Mouse (Mus musculus): ENCODE measurements around the gene Serinc5.

Serinc5 gene

DNA sequence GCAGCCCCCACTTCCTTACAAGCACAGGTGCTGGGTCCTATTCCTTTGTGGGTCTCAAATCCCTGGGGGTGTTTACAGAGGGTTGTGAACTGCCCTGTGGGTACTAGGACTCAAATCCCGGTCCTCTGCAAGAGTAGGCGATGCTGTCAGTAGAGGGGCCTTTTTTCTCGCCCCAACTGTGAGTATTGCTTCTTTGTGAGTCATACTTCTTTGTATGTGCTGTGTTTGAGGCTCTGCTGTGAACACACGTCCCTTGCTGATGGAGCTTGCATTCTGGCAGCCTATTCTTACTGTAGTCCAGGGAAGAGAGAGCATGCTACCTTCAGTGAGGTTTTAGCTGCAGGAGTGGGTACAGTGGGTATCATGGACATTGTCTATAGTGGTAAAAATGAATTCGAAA is 4.3 kb downstream of the Serinc5 start:
- no peak for DNase-seq

GRCm38 (mm10) chr13:92616459-92616858 is 5.6 kb downstream of the Serinc5 start:
- no peak for DNase-seq

GRCm38 (mm10) chr13:92626196-92626595 is 15.3 kb downstream of the Serinc5 start:
- no peak for DNase-seq

DNA sequence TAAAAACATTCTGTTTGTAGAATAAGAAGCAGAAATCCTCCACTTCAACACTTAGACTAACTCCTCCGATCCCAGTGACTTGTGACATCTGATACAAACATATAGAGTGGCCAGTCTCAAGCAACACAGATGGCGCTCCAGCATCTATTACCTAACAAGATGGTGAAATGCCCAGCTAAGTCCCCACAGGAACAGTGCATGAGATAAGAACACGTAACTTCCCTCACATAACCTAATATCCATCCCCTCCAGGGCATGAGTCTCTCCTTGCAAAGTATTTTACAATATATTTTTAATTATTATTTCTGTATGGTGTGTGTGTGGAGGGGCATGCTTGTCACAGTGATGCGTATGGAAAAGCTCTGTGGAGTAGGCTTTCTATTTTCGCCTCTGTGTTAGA is 15.8 kb downstream of the Serinc5 start:
- DNase-seq: no peak

GRCm38 (mm10) chr13:92629509-92629908 is 18.6 kb downstream of the Serinc5 start:
- no peak for DNase-seq

GRCm38 (mm10) chr13:92631450-92631849 is 20.6 kb downstream of the Serinc5 start:
- DNase-seq: no peak

- DNase-seq: no peak
Measured at GRCm38 (mm10) chr13:92632550-92632949, 21.7 kb downstream of the Serinc5 start.

- DNase-seq: no peak
Measured at GRCm38 (mm10) chr13:92635040-92635439, 24.1 kb downstream of the Serinc5 start.

DNA sequence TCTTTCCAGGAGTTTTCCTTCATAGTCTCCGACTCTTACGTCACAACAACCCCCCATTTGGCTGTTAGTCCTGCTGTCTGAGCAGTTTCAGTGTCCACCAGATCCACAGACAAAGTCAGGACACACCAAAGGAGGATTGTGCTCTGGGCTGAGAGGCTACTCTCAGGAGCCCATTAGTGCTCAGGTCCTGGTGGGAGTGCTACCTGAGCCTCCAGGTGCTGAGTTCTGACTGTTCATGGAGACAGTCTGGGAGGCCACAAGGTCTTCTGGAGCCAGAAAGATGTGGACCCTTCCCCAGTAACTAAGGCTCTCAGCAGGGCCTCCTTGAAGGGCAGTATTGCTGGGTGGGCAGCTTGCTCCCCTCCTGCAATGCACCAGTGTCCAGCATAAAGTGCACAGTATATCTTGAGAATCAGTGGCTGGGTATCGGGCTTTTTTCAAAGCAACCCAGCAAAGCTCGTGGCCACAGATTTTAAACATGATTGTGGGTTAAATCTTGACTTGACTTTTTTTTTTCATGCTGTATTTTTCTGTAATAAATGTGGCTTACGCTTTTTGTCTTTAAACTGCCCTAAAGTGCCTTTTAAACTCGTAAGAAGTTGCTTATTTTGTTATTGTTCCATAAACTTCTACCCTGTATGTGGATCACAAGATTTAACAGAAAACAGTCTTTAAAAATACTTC is 25.5 kb downstream of the Serinc5 start:
- no peak for DNase-seq

GRCm38 (mm10) chr13:92636910-92637275 is 26.0 kb downstream of the Serinc5 start:
- peak; percentile 73 to 86 for DNase-seq

- DNase-seq: no peak
Measured at GRCm38 (mm10) chr13:92639093-92640014, 28.5 kb downstream of the Serinc5 start.

- no peak for DNase-seq
Measured at GRCm38 (mm10) chr13:92644199-92644598, 33.3 kb downstream of the Serinc5 start.

DNA sequence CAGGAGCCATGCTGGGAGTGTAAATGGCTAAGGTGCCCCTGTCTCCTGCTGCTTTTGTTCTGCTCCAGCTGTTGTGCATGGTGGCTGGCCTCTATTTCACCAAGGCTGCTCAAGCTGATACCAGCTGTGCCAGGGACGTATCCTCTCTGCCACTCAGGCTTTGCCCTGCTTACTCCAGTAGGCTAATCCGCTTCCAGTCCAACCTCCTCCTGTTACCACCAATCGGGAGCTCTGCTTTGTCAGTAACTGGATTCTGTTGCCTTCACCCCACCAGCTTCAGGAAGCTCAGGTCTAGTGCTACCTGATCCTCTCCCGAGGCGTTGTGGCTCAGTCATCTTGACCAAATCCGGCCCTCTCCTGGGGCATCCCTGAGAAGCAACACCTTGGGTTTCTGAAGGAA is 33.9 kb downstream of the Serinc5 start:
- no peak for DNase-seq

GRCm38 (mm10) chr13:92647695-92648094 is 36.8 kb downstream of the Serinc5 start:
- DNase-seq: no peak

DNA sequence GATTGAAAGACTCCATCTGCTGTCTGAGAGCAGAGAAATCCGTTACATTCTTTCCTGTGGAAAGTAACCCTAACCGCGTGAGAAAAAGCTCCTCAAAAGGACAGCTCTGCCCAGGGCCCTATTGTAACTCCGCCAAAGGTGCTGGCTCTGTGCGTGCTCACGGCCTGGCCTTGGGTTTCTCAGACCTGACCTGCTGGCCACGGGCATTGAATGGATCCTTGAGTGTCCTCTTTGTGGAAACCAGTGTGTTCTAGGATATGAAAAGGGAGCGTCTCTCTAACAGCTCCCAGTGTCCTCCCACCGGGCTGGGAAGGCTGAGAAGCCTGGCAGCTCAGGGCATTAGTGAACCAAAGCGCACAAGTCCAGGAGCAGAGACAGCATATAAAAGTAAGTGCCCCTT is 38.2 kb downstream of the Serinc5 start:
- DNase-seq: no peak

GRCm38 (mm10) chr13:92650956-92651355 is 40.1 kb downstream of the Serinc5 start:
- no peak for DNase-seq

GRCm38 (mm10) chr13:92652498-92652897 is 41.6 kb downstream of the Serinc5 start:
- no peak for DNase-seq

DNA sequence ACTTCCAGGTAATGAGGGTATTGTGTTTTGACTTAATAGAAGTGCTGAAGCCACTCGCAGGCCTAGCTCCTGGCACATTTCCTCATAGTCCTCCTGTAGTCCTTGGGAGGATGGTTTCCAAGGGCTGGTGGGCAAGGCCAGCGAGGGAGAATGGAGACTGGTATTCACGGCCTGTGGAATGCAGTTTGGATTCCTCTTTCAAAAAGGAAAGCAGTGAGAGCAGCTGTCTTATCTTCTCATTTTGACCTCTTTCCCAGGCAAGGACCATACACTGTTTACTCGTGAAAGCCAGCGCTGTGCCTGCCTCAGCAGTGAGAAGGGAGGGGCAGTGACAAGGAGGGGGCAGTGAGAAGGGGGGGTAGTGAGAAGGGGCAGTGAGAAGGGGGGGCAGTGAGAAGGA is 42.4 kb downstream of the Serinc5 start:
- DNase-seq: no peak

- no peak for DNase-seq
Measured at GRCm38 (mm10) chr13:92656815-92657513, 46.1 kb downstream of the Serinc5 start.

DNA sequence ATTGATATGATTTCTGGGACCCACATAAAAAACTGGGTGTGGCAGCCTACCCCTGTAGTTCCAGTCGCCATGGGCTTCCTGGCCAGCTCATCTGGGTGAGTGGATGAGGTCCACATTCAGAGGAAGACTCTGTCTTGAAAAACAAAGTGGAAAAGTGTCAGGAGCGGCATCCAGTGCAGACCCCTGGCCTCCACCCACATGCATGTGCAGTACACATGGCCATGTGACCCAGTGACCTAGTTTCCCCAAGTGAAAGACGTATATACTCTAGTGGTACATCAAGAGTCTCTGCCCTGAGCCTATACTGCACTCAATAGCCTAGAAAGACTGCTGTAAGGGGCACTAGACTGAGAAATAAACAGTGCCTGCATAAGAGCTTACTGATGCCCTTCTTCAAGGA is 48.7 kb downstream of the Serinc5 start:
- no peak for DNase-seq

GRCm38 (mm10) chr13:92662555-92663286 is 51.8 kb downstream of the Serinc5 start:
- no peak for DNase-seq

- DNase-seq: no peak
Measured at GRCm38 (mm10) chr13:92665008-92665407, 54.1 kb downstream of the Serinc5 start.
